Mouse (Mus musculus) kidney, embryonic 16.5 days (tissue): ENCODE results near the gene Ttc16. TPM values are rescaled to one million over a fixed set of nuclear protein-coding genes. Genes with fewer than 3 reads are reported as not detected.
A peak's percentile ranks its signal among the peaks of the same experiment; 100 is the strongest.

Experiments used
- ATAC-seq: fragments of 200-750 bp; cut with Nextera tagmentation; 2 replicates; pipeline ENCODE4 v1.8.0; 2017; ENCODE audit warnings: moderate TSS enrichment; ENCODE audit not compliant: low FRiP score, low TSS enrichment
- H3K27ac ChIP-seq: fragments of 300-500 bp; sonication (generic); 2 replicates; pipeline ENCODE4 v1.5.1; 2014; ENCODE audit warnings: low read length
- H3K27me3 ChIP-seq: fragments of 300-500 bp; sonication (generic); 2 replicates; pipeline ENCODE4 v1.6.1; 2014; ENCODE audit warnings: low read length, control low read depth, mixed read lengths; ENCODE audit not compliant: insufficient read depth
- H3K36me3 ChIP-seq: fragments of 300-500 bp; sonication (generic); 2 replicates; pipeline ENCODE4 v1.6.1; 2014; ENCODE audit warnings: low read length, control low read depth, mixed read lengths; ENCODE audit not compliant: insufficient read depth
- H3K4me1 ChIP-seq: fragments of 300-500 bp; sonication (generic); 2 replicates; pipeline ENCODE4 v1.6.1; 2014; ENCODE audit warnings: low read length, control low read depth, mixed read lengths; ENCODE audit not compliant: insufficient read depth
- H3K4me2 ChIP-seq: fragments of 300-500 bp; sonication (generic); replicated peaks from 2 replicates; pipeline ENCODE4 v1.6.1; 2014; ENCODE audit warnings: low read depth, low read length
- H3K4me3 ChIP-seq: fragments of 300-500 bp; sonication (generic); 2 replicates; pipeline ENCODE4 v1.5.1; 2014; ENCODE audit warnings: mild to moderate bottlenecking, low read length
- H3K9ac ChIP-seq: fragments of 300-500 bp; sonication (generic); replicated peaks from 2 replicates; pipeline ENCODE4 v1.6.1; 2014; ENCODE audit warnings: low read length
- H3K9me3 ChIP-seq: fragments of 300-500 bp; sonication (generic); 2 replicates; pipeline ENCODE4 v1.6.1; 2016; ENCODE audit warnings: low read length, control low read depth
- WGBS: fragments of 180-500 bp; shearing (Covaris S2); extraction: QIAGEN DNeasy Blood & Tissue Kit; methylation state at CpG from one replicate; pipeline ENCODE4 v1.1.7; 2014; 5-methylcytosine and 5-hydroxymethylcytosine counted together
- polyA plus RNA-seq: library from polyadenylated mRNA; unstranded; fragments of >200 nt; fragmentation: Nextera tagmentation; extraction: Ambion mirVana; gene quantifications from 2 replicates; pipeline ENCODE4 v1.2.1, GENCODE M21; 2015

The Ttc16 gene
- polyA plus RNA-seq, 1 experiment from 2014 or later = 0.29 TPM

- Histone ChIP-seq H3K4me3 (no peak within 1 kb of the TSS), H3K4me1 (no peaks in the 10 kb centered on the region), H3K36me3 (0 out of 2 replicates have a peak, but pooled peaks cover 2% of the 10 kb centered on the region), H3K27me3 (no peaks in the 10 kb centered on the region), H3K4me2 (0 out of 2 replicates have a peak within 1 kb of the TSS, but pooled peaks have one; percentile 8), H3K9ac (no peak within 1 kb of the TSS), H3K9me3 (no peaks in the 10 kb centered on the region), H3K27ac (no peak within 1 kb of the TSS)
- ATAC-seq = no peak
- WGBS = 62% methylated on average over 4 of the region's 4 CpGs
Observed at GRCm38 (mm10) chr2:32784048-32784681, 8.7 kb upstream of the Ttc16 start, which contains the start of gene Cfap157. Cfap157 (minus strand) TSS chr2:32784428.

GRCm38 (mm10) chr2:32781710-32782109 is 6.3 kb upstream of the Ttc16 start:
- Histone ChIP-seq H3K9ac (no peak overlapping the region), H3K4me3 (no peak overlapping the region), H3K36me3 (no peaks in the 10 kb centered on the region), H3K9me3 (no peaks in the 10 kb centered on the region), H3K27me3 (no peaks in the 10 kb centered on the region), H3K4me2 (no peak overlapping the region), H3K27ac (no peak overlapping the region), H3K4me1 (no peaks in the 10 kb centered on the region)
- 78% methylated on average over 6 of the region's 6 CpGs for WGBS
- no peak for ATAC-seq

DNA sequence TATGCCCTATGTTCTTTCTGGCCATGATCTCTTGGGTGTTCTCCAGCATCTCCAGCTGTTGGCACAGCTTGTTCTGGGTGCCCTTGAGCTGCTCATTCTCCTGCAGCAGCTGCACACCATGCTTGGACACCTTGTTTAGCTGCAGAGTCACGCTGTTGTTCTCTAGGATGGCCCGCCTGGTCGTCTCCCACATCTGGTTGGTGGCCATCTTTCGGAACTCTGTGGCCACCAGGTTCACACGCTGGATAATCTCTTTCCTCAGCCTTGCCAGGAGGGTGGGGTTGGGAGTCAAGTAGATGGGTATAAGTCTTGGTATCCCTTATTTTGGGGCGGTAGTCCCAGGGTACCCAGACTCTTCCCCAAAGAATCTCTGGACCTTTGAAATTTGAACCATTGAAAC is 4.3 kb upstream of the Ttc16 start:
- no peak for ATAC-seq
- no peak overlapping the region for H3K4me3 ChIP-seq
- no peaks in the 10 kb centered on the region for H3K27me3 ChIP-seq
- WGBS = 90% methylated on average over 6 of the region's 6 CpGs
- H3K4me1 ChIP-seq = peaks cover 10% of the 10 kb centered on the region
- H3K36me3 ChIP-seq = no peaks in the 10 kb centered on the region
- H3K27ac ChIP-seq = no peak overlapping the region
- H3K9ac ChIP-seq = no peak overlapping the region
- no peak overlapping the region for H3K4me2 ChIP-seq
- H3K9me3 ChIP-seq = no peaks in the 10 kb centered on the region

GRCm38 (mm10) chr2:32779131-32779530 is 3.7 kb upstream of the Ttc16 start:
- no peaks in the 10 kb centered on the region for H3K36me3 ChIP-seq
- ATAC-seq = no peak
- peaks cover 10% of the 10 kb centered on the region for H3K4me1 ChIP-seq
- 12% methylated on average over 8 of the region's 8 CpGs for WGBS
- no peak overlapping the region for H3K9ac ChIP-seq
- no peaks in the 10 kb centered on the region for H3K27me3 ChIP-seq
- H3K27ac ChIP-seq = no peak overlapping the region
- H3K4me2 ChIP-seq = no peak overlapping the region
- no peak overlapping the region for H3K4me3 ChIP-seq
- H3K9me3 ChIP-seq = no peaks in the 10 kb centered on the region

DNA sequence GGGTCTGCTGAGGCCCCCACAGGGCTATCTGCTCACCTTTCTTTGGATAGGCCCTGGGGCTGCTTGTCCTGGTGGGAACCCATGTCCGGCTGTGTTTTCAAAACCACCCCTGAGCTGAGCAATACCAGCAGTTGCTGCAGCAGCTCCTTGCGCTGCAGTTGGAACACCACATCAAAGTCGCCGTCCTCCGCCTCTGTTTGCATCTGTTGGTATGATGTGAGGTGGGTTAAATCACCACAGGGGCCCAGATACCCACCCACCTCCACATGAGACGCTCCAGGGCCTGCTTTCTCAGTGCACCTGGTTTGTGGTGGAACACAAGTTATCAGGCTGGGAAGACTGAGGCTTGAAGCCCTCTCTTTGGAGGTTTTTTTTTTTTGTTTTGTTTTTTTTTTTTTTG is 2.6 kb upstream of the Ttc16 start:
- Histone ChIP-seq H3K36me3 (no peaks in the 10 kb centered on the region), H3K4me3 (no peak overlapping the region), H3K4me2 (no peak overlapping the region), H3K27me3 (no peaks in the 10 kb centered on the region), H3K4me1 (peaks cover 10% of the 10 kb centered on the region), H3K9me3 (no peaks in the 10 kb centered on the region), H3K27ac (no peak overlapping the region), H3K9ac (no peak overlapping the region)
- 96% methylated on average over 6 of the region's 6 CpGs for WGBS
- ATAC-seq = no peak

DNA sequence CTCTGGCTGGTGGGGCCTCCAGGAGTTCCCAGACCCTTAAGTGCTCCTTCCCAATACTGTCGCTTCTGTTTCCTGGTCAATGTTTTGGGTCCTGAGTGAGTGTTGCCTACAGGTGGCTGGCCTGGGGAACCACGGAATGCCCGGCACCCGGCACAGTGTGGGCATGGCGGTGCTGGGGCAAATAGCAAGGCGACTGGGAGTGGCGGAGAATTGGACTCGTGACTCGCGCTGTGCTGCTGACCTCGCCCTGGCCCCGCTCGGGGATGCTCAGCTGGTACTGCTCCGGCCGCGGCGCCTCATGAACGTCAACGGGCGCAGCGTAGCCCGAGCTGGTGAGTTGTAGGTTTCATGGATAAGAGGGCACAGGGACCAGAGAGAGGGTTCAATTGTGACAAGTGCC is 759 bp upstream of the Ttc16 start:
- Histone ChIP-seq H3K4me2 (peak overlapping the region; percentile 82), H3K4me1 (peaks cover 16% of the 10 kb centered on the region), H3K9ac (peak overlapping the region; percentile 55), H3K27ac (no peak overlapping the region), H3K36me3 (no peaks in the 10 kb centered on the region), H3K9me3 (no peaks in the 10 kb centered on the region), H3K27me3 (no peaks in the 10 kb centered on the region), H3K4me3 (peak overlapping the region; percentile 67)
- 10% methylated on average over 22 of the region's 22 CpGs for whole genome bisulfite sequencing
- ATAC-seq = no peak

DNA sequence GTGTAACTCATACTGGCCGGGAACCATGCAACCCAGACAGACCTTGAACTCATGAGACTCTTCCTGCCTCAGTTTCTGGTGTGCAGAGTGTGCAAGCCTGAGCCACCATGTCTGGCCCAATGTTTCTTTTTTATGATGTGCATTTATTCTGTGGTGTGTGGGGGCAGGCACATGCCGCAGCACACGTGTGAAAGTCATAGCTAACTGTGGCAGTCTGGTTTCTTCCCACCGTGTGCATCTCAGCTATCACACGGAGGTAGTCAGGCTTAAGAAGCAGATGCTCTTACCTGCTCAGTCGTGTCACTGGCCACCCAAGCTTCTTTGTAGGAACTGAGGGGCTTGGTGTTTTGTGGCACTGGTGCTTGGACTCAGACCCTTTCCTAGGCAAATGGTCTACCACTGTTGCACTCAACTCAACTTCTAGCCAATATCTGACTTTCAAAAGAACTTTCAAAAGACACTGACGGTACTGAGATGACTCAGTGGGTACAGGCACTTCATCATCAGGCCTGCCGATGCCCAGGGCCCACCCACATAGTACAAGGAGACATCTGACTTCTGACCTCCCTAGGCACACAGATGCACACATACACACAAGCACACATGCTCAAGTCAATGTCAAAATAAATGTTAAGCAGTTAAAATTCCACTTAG is 2.7 kb downstream of the Ttc16 start:
- H3K4me3 ChIP-seq = no peak overlapping the region
- 84% methylated on average over 8 of the region's 8 CpGs for WGBS
- H3K9me3 ChIP-seq = no peaks in the 10 kb centered on the region
- H3K27ac ChIP-seq = no peak overlapping the region
- no peak overlapping the region for H3K9ac ChIP-seq
- H3K4me1 ChIP-seq = peaks cover 16% of the 10 kb centered on the region
- no peaks in the 10 kb centered on the region for H3K36me3 ChIP-seq
- ATAC-seq = no peak
- H3K4me2 ChIP-seq = no peak overlapping the region
- no peaks in the 10 kb centered on the region for H3K27me3 ChIP-seq

DNA sequence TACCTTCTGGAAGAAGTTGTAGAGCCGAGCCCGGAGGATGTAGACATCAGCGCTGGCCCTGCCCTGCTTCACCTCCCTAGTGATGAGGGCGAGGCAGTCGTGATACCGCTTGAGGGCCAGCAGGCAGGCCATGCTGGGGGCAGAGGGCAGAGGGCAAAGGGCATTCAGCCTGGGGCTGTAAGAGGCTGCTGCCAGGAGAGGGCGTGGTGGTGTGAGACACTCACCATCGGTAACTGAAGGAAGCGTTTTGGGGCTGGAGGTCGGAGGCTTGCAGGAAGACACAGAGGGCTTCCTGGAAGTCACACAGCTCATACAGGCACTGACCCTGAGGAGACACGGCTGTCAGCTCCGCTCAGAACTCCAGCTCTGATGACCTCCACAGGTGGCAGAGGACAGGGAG is 3.5 kb downstream of the Ttc16 start:
- Histone ChIP-seq H3K9ac (no peak overlapping the region), H3K4me1 (peaks cover 16% of the 10 kb centered on the region), H3K9me3 (no peaks in the 10 kb centered on the region), H3K27me3 (no peaks in the 10 kb centered on the region), H3K27ac (no peak overlapping the region), H3K4me3 (no peak overlapping the region), H3K36me3 (no peaks in the 10 kb centered on the region), H3K4me2 (no peak overlapping the region)
- 30% methylated on average over 12 of the region's 12 CpGs for WGBS
- ATAC-seq = no peak

DNA sequence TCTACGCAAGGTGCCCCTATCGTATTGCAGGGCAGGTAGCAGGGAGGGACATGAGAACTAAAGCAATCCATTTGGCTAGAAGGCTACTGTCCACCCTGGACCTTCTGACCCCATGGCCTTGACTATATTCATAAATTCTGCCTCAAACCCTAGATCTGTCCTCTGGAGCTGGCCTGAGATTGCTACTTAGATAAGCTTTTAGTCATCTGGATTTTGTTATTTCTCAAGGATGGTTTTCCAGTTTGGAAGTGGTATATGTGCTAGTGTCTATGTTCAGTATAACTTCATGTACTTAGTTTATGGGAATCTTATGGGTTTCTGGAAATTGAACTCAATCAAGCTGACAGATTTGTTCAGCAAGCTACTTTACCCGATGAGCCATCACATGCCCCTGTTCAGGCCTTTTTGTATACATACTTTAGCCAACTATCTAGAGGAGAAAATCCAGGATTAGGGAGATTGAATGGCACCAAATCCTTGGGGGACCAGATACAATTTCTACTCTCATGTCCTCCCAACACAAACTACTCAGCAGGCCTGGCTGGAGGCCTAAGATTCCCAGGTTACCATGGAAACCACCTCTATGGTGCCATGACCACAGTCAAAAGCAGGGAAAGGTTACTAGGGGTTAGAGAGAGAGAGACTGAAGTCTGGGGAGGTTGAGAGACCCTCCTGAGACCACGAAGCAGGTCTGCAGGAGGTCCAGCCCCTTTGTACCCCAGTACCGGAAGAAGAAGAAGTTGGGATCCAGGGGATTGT is 5.9 kb downstream of the Ttc16 start:
- Histone ChIP-seq H3K27me3 (no peaks in the 10 kb centered on the region), H3K27ac (no peak overlapping the region), H3K4me2 (no peak overlapping the region), H3K4me1 (peaks cover 5% of the 10 kb centered on the region; the same call in 1 of the 2 replicates), H3K4me3 (no peak overlapping the region), H3K9ac (no peak overlapping the region), H3K9me3 (no peaks in the 10 kb centered on the region), H3K36me3 (no peaks in the 10 kb centered on the region)
- WGBS = 75% methylated on average over 5 of the region's 5 CpGs
- no peak for ATAC-seq
